Mouse (Mus musculus) lung, postnatal 0 days (tissue): Measurements from ENCODE around the gene Tamm41.

Experiments
- CTCF ChIP-seq: IDR thresholded peaks from 2 replicates; pipeline ENCODE4 v1.5.1; 2016; ENCODE audit warnings: antibody characterized with exemption, mild to moderate bottlenecking
- EP300 ChIP-seq: IDR thresholded peaks from 2 replicates; pipeline ENCODE4 v1.6.1; 2016; ENCODE audit warnings: antibody characterized with exemption, mild to moderate bottlenecking, control low read depth

DNA sequence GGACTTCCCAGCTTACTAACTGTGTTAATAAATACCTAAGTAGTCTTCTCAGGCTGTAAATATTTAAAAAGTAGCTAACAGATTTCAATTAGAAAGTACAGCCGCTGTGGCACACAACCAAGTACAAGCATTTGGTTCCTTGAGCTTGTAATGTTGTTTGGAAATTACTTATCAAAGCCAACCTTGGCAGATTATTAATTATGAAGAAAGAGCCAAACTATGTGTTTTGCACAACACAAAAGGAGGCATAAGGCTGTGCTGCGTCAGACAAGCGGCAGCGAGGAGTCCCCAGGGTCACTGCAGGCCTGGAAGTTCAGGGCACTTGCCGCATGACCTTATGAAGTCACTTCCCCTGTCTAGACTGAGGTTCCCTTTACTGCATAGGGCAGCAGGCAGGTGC lies 4.2 kb downstream of the Tamm41 start:
- TF ChIP-seq CTCF (no peak), EP300 (no peak)
